Mouse (Mus musculus) liver, adult 2 months (tissue): ENCODE measurements around the gene Zcchc13. TPM values are rescaled to one million over a fixed set of nuclear protein-coding genes. Genes with fewer than 3 reads are reported as not detected.

Experiments
- DNase-seq: peaks from one replicate; pipeline ENCODE4 v3.0.0-alpha.2; 2011; ENCODE audit warnings: low read depth, low spot score; ENCODE audit errors: extremely low read depth
- H3K27ac ChIP-seq: fragments of 200-500 bp; replicated peaks from 2 replicates; pipeline ENCODE4 v1.5.1; 2012; ENCODE audit warnings: low read depth, mild to moderate bottlenecking, control low read depth, inconsistent platforms, low read length; ENCODE audit not compliant: insufficient read depth
- H3K27me3 ChIP-seq: fragments of 200-500 bp; 2 replicates; pipeline ENCODE4 v1.6.1; 2012; ENCODE audit warnings: mild to moderate bottlenecking, moderate library complexity, low read length, inconsistent platforms; ENCODE audit not compliant: control insufficient read depth, insufficient read depth
- H3K36me3 ChIP-seq: fragments of 200-500 bp; 2 replicates; pipeline ENCODE4 v1.6.1; 2012; ENCODE audit warnings: low read length, inconsistent platforms; ENCODE audit not compliant: control insufficient read depth, insufficient read depth
- H3K4me1 ChIP-seq: fragments of 200-500 bp; 2 replicates; pipeline ENCODE4 v1.6.1; 2011; ENCODE audit warnings: low read length; ENCODE audit not compliant: control insufficient read depth, insufficient read depth
- H3K4me3 ChIP-seq: fragments of 200-500 bp; 2 replicates; pipeline ENCODE4 v1.5.1; 2011; ENCODE audit warnings: low read depth, mild to moderate bottlenecking, control low read depth, low read length, moderate library complexity; ENCODE audit not compliant: insufficient read depth
- H3K79me2 ChIP-seq: fragments of 200-500 bp; 2 replicates; pipeline ENCODE4 v1.6.1; 2012; ENCODE audit warnings: inconsistent platforms, mild to moderate bottlenecking, low read length, moderate library complexity; ENCODE audit not compliant: control insufficient read depth, insufficient read depth
- H3K9ac ChIP-seq: fragments of 200-500 bp; 2 replicates; pipeline ENCODE4 v1.6.1; 2012; ENCODE audit warnings: low read depth, mild to moderate bottlenecking, control low read depth, inconsistent platforms, low read length
- CTCF ChIP-seq: fragments of 200-500 bp; IDR thresholded peaks from 2 replicates; pipeline ENCODE4 v1.5.1; 2011; ENCODE audit warnings: low read depth, low read length, control low read depth
- POLR2A ChIP-seq: fragments of 200-500 bp; IDR thresholded peaks from 2 replicates; pipeline ENCODE4 v1.6.1; 2011; ENCODE audit warnings: low read length, control low read depth; ENCODE audit not compliant: insufficient read depth; ENCODE audit errors: extremely low read depth
- WGBS: fragments of 180-500 bp; shearing (Covaris S2); methylation state at CpG from one replicate; pipeline ENCODE4 v1.1.7; 2018; 5-methylcytosine and 5-hydroxymethylcytosine counted together
- polyA plus RNA-seq: library from polyadenylated mRNA; depleted of rRNA; stranded (reverse); fragments of >200 nt; gene quantifications from 2 replicates; pipeline ENCODE4 v1.2.3, GENCODE M21; 2012
- total RNA-seq: library from RNA; depleted of rRNA; stranded (reverse); fragments of >200 nt; gene quantifications from 2 replicates; pipeline ENCODE4 v1.2.3, GENCODE M21; 2014

Gene Zcchc13
- total and polyA plus RNA-seq, 2 experiments, result not detected

DNA sequence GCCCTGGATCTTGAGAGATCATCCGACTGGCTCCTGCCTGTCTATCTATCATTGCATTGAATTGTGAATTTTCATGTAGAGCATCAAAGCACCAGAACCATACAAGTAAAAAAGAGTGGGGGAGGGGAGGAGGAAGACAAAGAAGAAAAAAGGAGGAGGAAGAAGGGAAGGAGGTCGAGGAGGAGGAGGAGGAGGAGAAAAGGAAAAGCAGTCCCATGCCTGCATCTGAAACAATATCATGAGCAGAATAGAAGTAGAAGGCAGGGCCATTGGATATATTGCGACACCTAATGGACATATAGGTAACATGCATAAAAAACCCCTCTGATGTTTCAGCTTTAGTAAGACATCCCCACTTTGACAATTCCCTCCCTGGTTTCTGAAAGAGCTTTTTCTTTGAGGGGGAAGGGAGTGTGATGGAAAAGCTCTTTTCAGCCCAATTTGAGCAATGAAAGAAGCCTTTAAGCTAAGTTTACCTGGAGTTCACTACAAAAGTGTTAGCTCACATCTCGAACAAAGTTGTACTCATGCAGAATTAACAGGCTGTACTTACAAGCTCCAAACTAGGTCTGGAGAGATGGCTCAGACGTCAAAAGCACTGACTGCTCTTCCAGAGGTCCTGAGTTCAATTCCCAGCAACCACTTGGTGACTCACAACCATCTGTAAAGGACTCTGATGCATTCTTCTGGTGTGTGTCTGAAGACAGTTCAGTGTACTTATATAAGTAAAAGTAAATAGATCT is 5.8 kb upstream of the Zcchc13 start:
- TF ChIP-seq POLR2A (no peak), CTCF (no peak)
- no peaks in the 10 kb centered on the region for H3K27me3 ChIP-seq
- 41% methylated on average over 5 of the region's 5 CpGs for WGBS
- H3K79me2 ChIP-seq, result no peaks in the 10 kb centered on the region
- H3K27ac ChIP-seq, result no peak overlapping the region
- H3K4me3 ChIP-seq, result no peak overlapping the region
- DNase-seq, result no peak
- no peaks in the 10 kb centered on the region for H3K36me3 ChIP-seq
- H3K4me1 ChIP-seq, result peaks cover 3% of the 10 kb centered on the region; the same call in 1 of the 2 replicates
- no peak overlapping the region for H3K9ac ChIP-seq

DNA sequence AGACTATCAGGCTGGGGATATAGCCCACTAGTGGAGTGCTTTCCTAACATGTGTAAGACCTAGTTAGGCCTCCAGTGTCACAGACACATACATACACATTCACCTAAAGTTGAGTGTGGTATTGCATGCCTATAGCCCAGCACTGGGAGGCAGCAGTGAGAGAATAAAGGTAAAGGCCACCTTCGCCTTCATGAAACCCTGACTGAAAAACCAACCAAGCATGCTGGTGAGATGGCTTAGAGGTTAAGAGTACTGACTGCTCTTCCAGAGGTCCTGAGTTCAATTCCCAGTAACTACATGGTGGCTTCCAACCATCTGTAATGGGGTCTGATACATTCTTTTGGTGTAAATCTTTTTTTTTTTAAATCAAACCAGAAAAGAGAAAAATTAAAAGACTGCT is 1.5 kb upstream of the Zcchc13 start:
- Histone ChIP-seq H3K4me3 (no peak overlapping the region), H3K79me2 (no peaks in the 10 kb centered on the region), H3K27me3 (no peaks in the 10 kb centered on the region), H3K9ac (no peak overlapping the region), H3K36me3 (no peaks in the 10 kb centered on the region), H3K4me1 (no peaks in the 10 kb centered on the region), H3K27ac (no peak overlapping the region)
- WGBS, result 90% methylated on average over 1 of the region's 1 CpGs
- DNase-seq, result no peak
- TF ChIP-seq POLR2A (no peak), CTCF (no peak)

DNA sequence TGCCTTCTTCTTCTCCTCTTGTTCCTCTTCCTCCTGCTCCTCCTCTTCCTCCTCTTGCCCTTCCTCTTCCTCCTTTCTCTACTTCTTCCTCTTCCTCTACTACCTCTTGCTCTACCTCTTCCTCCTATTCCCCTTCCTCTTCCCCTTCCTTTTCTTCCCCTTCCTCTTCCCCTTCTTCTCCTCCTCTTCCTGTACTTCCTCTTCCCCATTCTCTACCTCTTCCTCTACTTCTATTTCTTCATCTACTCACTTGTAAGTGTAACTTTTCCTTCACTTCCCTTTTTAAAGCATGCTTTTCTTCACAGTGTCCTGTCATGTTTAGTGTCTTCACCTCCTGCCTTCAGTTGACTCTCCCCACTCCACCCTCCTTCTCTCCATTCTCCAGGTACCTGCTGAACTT is 3.5 kb downstream of the Zcchc13 start:
- Histone ChIP-seq H3K4me1 (no peaks in the 10 kb centered on the region), H3K27ac (no peak overlapping the region), H3K36me3 (no peaks in the 10 kb centered on the region), H3K9ac (no peak overlapping the region), H3K4me3 (no peak overlapping the region), H3K79me2 (no peaks in the 10 kb centered on the region), H3K27me3 (no peaks in the 10 kb centered on the region)
- no peak for DNase-seq
- TF ChIP-seq CTCF (no peak), POLR2A (no peak)

- no peak for TF ChIP-seq CTCF
- TF ChIP-seq POLR2A, result no peak
- no peaks in the 10 kb centered on the region for H3K27me3 ChIP-seq
- no peak overlapping the region for H3K9ac ChIP-seq
- H3K79me2 ChIP-seq, result no peaks in the 10 kb centered on the region
- no peak for DNase-seq
- H3K27ac ChIP-seq, result no peak overlapping the region
- H3K36me3 ChIP-seq, result no peaks in the 10 kb centered on the region
- H3K4me1 ChIP-seq, result no peaks in the 10 kb centered on the region
- H3K4me3 ChIP-seq, result no peak overlapping the region
These were observed 5.6 kb downstream of the Zcchc13 start for GRCm38 (mm10) chrX:103636021-103636420.

GRCm38 (mm10) chrX:103638566-103638965 is 8.2 kb downstream of the Zcchc13 start:
- H3K4me1 ChIP-seq, result no peaks in the 10 kb centered on the region
- H3K9ac ChIP-seq, result no peak overlapping the region
- H3K4me3 ChIP-seq, result no peak overlapping the region
- H3K79me2 ChIP-seq, result no peaks in the 10 kb centered on the region
- no peak for DNase-seq
- no peaks in the 10 kb centered on the region for H3K36me3 ChIP-seq
- H3K27ac ChIP-seq, result no peak overlapping the region
- TF ChIP-seq CTCF, result no peak
- TF ChIP-seq POLR2A, result no peak
- no peaks in the 10 kb centered on the region for H3K27me3 ChIP-seq
- 65% methylated on average over 5 of the region's 5 CpGs for WGBS

DNA sequence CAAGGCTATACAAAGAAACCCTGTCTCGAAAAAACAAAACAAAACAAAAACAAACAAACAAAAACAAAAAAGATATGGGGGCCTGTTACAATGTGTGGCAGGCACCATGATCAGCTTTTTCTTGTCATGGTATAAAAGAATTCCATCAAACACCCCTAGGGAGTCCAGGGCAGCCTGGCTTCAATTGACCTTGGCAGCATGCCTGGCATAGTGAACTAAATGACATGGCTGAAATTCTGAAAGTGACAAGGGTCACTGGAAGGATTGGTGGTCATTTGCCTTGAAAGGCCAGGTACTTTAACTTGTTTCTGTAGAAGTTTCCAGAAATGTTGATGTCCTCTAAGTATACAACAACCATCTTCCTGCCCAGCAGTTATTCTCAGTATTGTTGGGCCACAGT is 13.9 kb downstream of the Zcchc13 start:
- DNase-seq, result peak; percentile 54
- no peaks in the 10 kb centered on the region for H3K36me3 ChIP-seq
- no peak for TF ChIP-seq POLR2A
- TF ChIP-seq CTCF, result no peak
- no peaks in the 10 kb centered on the region for H3K4me1 ChIP-seq
- no peak overlapping the region for H3K27ac ChIP-seq
- H3K27me3 ChIP-seq, result no peaks in the 10 kb centered on the region
- H3K4me3 ChIP-seq, result no peak overlapping the region
- 89% methylated on average over 1 of the region's 1 CpGs for whole genome bisulfite sequencing
- H3K9ac ChIP-seq, result no peak overlapping the region
- H3K79me2 ChIP-seq, result no peaks in the 10 kb centered on the region
